Mouse (Mus musculus) kidney, postnatal 0 days (tissue): Measurements from ENCODE around the gene Slc38a2. TPM values are rescaled to one million over a fixed set of nuclear protein-coding genes. Genes with fewer than 3 reads are reported as not detected.

Source experiments
- ATAC-seq: fragments of 200-750 bp; cut with Nextera tagmentation; replicated peaks from 2 replicates; pipeline ENCODE4 v1.8.0; 2017; ENCODE audit warnings: low read depth, moderate number of reproducible peaks, moderate TSS enrichment, moderate library complexity; ENCODE audit not compliant: low FRiP score
- DNase-seq: peaks from one replicate; pipeline ENCODE4 v3.0.0-alpha.2; 2016; ENCODE audit warnings: low spot score
- H3K27ac ChIP-seq: fragments of 300-500 bp; sonication (generic); 2 replicates; pipeline ENCODE4 v1.5.1; 2014; ENCODE audit warnings: mild to moderate bottlenecking
- H3K27me3 ChIP-seq: fragments of 300-500 bp; sonication (generic); 2 replicates; pipeline ENCODE4 v1.6.1; 2014; ENCODE audit warnings: low read length, mixed read lengths; ENCODE audit not compliant: insufficient read depth
- H3K36me3 ChIP-seq: fragments of 300-500 bp; sonication (generic); 2 replicates; pipeline ENCODE4 v1.6.1; 2014; ENCODE audit warnings: low read length, mixed read lengths; ENCODE audit not compliant: insufficient read depth
- H3K4me1 ChIP-seq: fragments of 300-500 bp; sonication (generic); replicated peaks from 2 replicates; pipeline ENCODE4 v1.6.1; 2014; ENCODE audit warnings: antibody characterized with exemption, low read length, mixed read lengths; ENCODE audit not compliant: insufficient read depth
- H3K4me2 ChIP-seq: fragments of 300-500 bp; sonication (generic); 2 replicates; pipeline ENCODE4 v1.6.1; 2014; ENCODE audit warnings: mild to moderate bottlenecking, low read length, moderate library complexity, mixed read lengths
- H3K4me3 ChIP-seq: fragments of 300-500 bp; sonication (generic); replicated peaks from 2 replicates; pipeline ENCODE4 v1.5.1; 2014; ENCODE audit warnings: low read depth, low read length
- H3K9ac ChIP-seq: fragments of 300-500 bp; sonication (generic); 2 replicates; pipeline ENCODE4 v1.6.1; 2014; ENCODE audit warnings: low read depth, low read length
- H3K9me3 ChIP-seq: fragments of 300-500 bp; sonication (generic); replicated peaks from 2 replicates; pipeline ENCODE4 v1.6.1; 2016; ENCODE audit warnings: low read length, inconsistent platforms, mixed read lengths
- CTCF ChIP-seq: IDR thresholded peaks from 2 replicates; pipeline ENCODE4 v1.5.1; 2016; ENCODE audit warnings: antibody characterized with exemption, low read depth, mild to moderate bottlenecking, moderate library complexity
- WGBS: fragments of 180-500 bp; shearing (Covaris S2); extraction: QIAGEN DNeasy Blood & Tissue Kit; methylation state at CpG from one replicate; pipeline ENCODE4 v1.1.7; 2014; 5-methylcytosine and 5-hydroxymethylcytosine counted together
- polyA plus RNA-seq: library from polyadenylated mRNA; unstranded; fragments of >200 nt; fragmentation: Nextera tagmentation; extraction: Ambion mirVana; gene quantifications from 2 replicates; pipeline ENCODE4 v1.2.1, GENCODE M21; 2015

Slc38a2 gene
- polyA plus RNA-seq, 1 experiment from 2014 or later = 111 TPM

- H3K36me3 ChIP-seq = no peaks in the 10 kb centered on the region
- no peak overlapping the region for H3K9ac ChIP-seq
- WGBS = 61% methylated on average over 18 of the region's 18 CpGs
- no peak overlapping the region for H3K4me2 ChIP-seq
- no peaks in the 10 kb centered on the region for H3K4me1 ChIP-seq
- H3K4me3 ChIP-seq = no peak overlapping the region
- 0 out of 2 replicates have a peak, but pooled peaks cover 3% of the 10 kb centered on the region for H3K9me3 ChIP-seq
- no peaks in the 10 kb centered on the region for H3K27me3 ChIP-seq
- ATAC-seq (no peak), DNase-seq (no peak)
- no peak overlapping the region for H3K27ac ChIP-seq
- no peak for TF ChIP-seq CTCF
These were observed 44.8 kb upstream of the Slc38a2 start for GRCm38 (mm10) chr15:96744153-96744881.

GRCm38 (mm10) chr15:96743257-96743656 lies 43.7 kb upstream of the Slc38a2 start:
- Histone ChIP-seq H3K27ac (no peak overlapping the region), H3K4me3 (no peak overlapping the region), H3K36me3 (no peaks in the 10 kb centered on the region), H3K4me1 (no peaks in the 10 kb centered on the region), H3K4me2 (no peak overlapping the region), H3K9me3 (no peaks in the 10 kb centered on the region), H3K27me3 (no peaks in the 10 kb centered on the region), H3K9ac (no peak overlapping the region)
- WGBS = 47% methylated on average over 6 of the region's 6 CpGs
- ATAC-seq (no peak), DNase-seq (no peak)
- TF ChIP-seq CTCF = no peak

GRCm38 (mm10) chr15:96742591-96743241 lies 43.2 kb upstream of the Slc38a2 start:
- Histone ChIP-seq H3K4me1 (no peaks in the 10 kb centered on the region), H3K27ac (no peak overlapping the region), H3K4me3 (no peak overlapping the region), H3K36me3 (no peaks in the 10 kb centered on the region), H3K9ac (no peak overlapping the region), H3K9me3 (no peaks in the 10 kb centered on the region), H3K27me3 (no peaks in the 10 kb centered on the region), H3K4me2 (no peak overlapping the region)
- no peak for TF ChIP-seq CTCF
- 87% methylated on average over 16 of the region's 16 CpGs for WGBS
- ATAC-seq = no peak
- no peak for DNase-seq

GRCm38 (mm10) chr15:96740865-96741561 lies 41.5 kb upstream of the Slc38a2 start:
- H3K4me2 ChIP-seq = no peak overlapping the region
- no peak overlapping the region for H3K27ac ChIP-seq
- no peak overlapping the region for H3K4me3 ChIP-seq
- ATAC-seq (no peak), DNase-seq (no peak)
- no peak for TF ChIP-seq CTCF
- no peaks in the 10 kb centered on the region for H3K9me3 ChIP-seq
- WGBS = 86% methylated on average over 7 of the region's 7 CpGs
- no peaks in the 10 kb centered on the region for H3K4me1 ChIP-seq
- H3K9ac ChIP-seq = no peak overlapping the region
- no peaks in the 10 kb centered on the region for H3K27me3 ChIP-seq
- H3K36me3 ChIP-seq = no peaks in the 10 kb centered on the region

GRCm38 (mm10) chr15:96740091-96740490 lies 40.6 kb upstream of the Slc38a2 start:
- DNase-seq (no peak), ATAC-seq (no peak)
- Histone ChIP-seq H3K27ac (no peak overlapping the region), H3K4me1 (no peaks in the 10 kb centered on the region), H3K4me2 (no peak overlapping the region), H3K27me3 (no peaks in the 10 kb centered on the region), H3K9ac (no peak overlapping the region), H3K9me3 (no peaks in the 10 kb centered on the region), H3K4me3 (no peak overlapping the region), H3K36me3 (no peaks in the 10 kb centered on the region)
- 65% methylated on average over 4 of the region's 4 CpGs for WGBS
- no peak for TF ChIP-seq CTCF

- DNase-seq = no peak
- Histone ChIP-seq H3K4me2 (no peak overlapping the region), H3K27me3 (no peaks in the 10 kb centered on the region), H3K9me3 (no peaks in the 10 kb centered on the region), H3K4me1 (no peaks in the 10 kb centered on the region; the same call in 1 of the 2 replicates), H3K4me3 (no peak overlapping the region), H3K27ac (no peak overlapping the region), H3K36me3 (no peaks in the 10 kb centered on the region), H3K9ac (no peak overlapping the region)
- WGBS = 72% methylated on average over 15 of the region's 15 CpGs
- TF ChIP-seq CTCF = no peak
- ATAC-seq = no peak
These were observed 37.3 kb upstream of the Slc38a2 start for GRCm38 (mm10) chr15:96736663-96737385.
